In genomic region chr17:89725534-89725933, GRCm38 (mm10) we compare ENCODE assay signal across 17 mouse cellular contexts.
DNase-seq lines count a peak whose midpoint lies in the region; ATAC-seq and TF ChIP-seq lines count a peak whose summit lies in the region.
"Had no signal": no experiment of that assay in that cellular context is flagged by ENCODE, and none has a peak within 500 bp of the region (broad histone marks: within the 10 kb centered on the region; RNA-seq: fewer than 3 reads in every experiment).

No protein-coding gene starts in this region.

- no peak for ATAC-seq in intestine, postnatal 0 days
- ATAC-seq in intestine, embryonic 15.5 days = no peak
- ATAC-seq in lung, embryonic 14.5 days (ENCODE audit: insufficient read depth) = no peak
- peak; percentile 68; the same call in 1 of the 2 replicates for ATAC-seq in megakaryocyte-erythroid progenitor cell, adult 5-6 weeks (replicated peaks; ENCODE audit: low FRiP score, low TSS enrichment, poor library complexity, severe bottlenecking)

- no peak overlapping the region for H3K4me2 ChIP-seq in intestine, postnatal 0 days (replicated peaks; ENCODE audit: low read depth)
- H3K4me2 ChIP-seq in intestine, embryonic 15.5 days (replicated peaks) = no peak overlapping the region
- no peak overlapping the region for H3K4me2 ChIP-seq in lung, embryonic 14.5 days
- H3K4me2 ChIP-seq: hindbrain, embryonic 14.5 days; liver, embryonic 13.5 days; midbrain, embryonic 12.5 days had no signal

- DNase-seq in embryo, embryonic 10 days (ENCODE audit: low spot score) = peak; percentile 8
- no peak for DNase-seq in embryo, embryonic 9.5 days (ENCODE audit: extremely low spot score)
- peak; percentile 32 for DNase-seq in lung, embryonic 14.5 days
- DNase-seq in lung, adult 2 months = no peak
- no peak for DNase-seq in frontal cortex, postnatal 36 days (ENCODE audit: low spot score in 2 of 2)
- DNase-seq: cerebellum, adult 11-12 months; gastrocnemius, postnatal 10 days; kidney, adult 2 months; kidney, postnatal 4 days; liver, embryonic 13.5 days; right cerebral cortex, postnatal 4 days; thymus, postnatal 36 days had no signal

- H3K4me3 ChIP-seq in intestine, postnatal 0 days (ENCODE audit: low read depth, low read length) = no peak overlapping the region
- no peak overlapping the region for H3K4me3 ChIP-seq in intestine, embryonic 15.5 days (replicated peaks)
- no peak overlapping the region for H3K4me3 ChIP-seq in lung, embryonic 14.5 days (ENCODE audit: low read depth, low read length)
- H3K4me3 ChIP-seq in lung, adult 2 months (replicated peaks; ENCODE audit: extremely low read depth, low read depth, low read length) = no peak overlapping the region
- H3K4me3 ChIP-seq: liver, embryonic 13.5 days; midbrain, embryonic 12.5 days had no signal

- 59% methylated on average over 3 of the region's 3 CpGs for WGBS in intestine, postnatal 0 days
- 62% methylated on average over 3 of the region's 3 CpGs for WGBS in intestine, embryonic 15.5 days
- WGBS in lung, embryonic 14.5 days = 55% methylated on average over 3 of the region's 3 CpGs
- 60% methylated on average over 3 of the region's 3 CpGs for WGBS in lung, adult 2 months

- H3K27ac ChIP-seq in intestine, postnatal 0 days (ENCODE audit: low read depth, low read length) = no peak overlapping the region
- no peak overlapping the region for H3K27ac ChIP-seq in intestine, embryonic 15.5 days
- H3K27ac ChIP-seq in lung, embryonic 14.5 days (ENCODE audit: low read depth) = no peak overlapping the region
- H3K27ac ChIP-seq: hindbrain, embryonic 14.5 days; liver, embryonic 13.5 days; midbrain, embryonic 12.5 days had no signal

- H3K4me1 ChIP-seq in intestine, postnatal 0 days (replicated peaks; ENCODE audit: control insufficient read depth, insufficient read depth, low read length) = no peaks in the 10 kb centered on the region
- H3K4me1 ChIP-seq in intestine, embryonic 15.5 days (replicated peaks) = no peaks in the 10 kb centered on the region
- H3K4me1 ChIP-seq in lung, embryonic 14.5 days (ENCODE audit: insufficient read depth) = no peaks in the 10 kb centered on the region
- no peaks in the 10 kb centered on the region for H3K4me1 ChIP-seq in lung, adult 2 months (ENCODE audit: control insufficient read depth, insufficient read depth, low read length)
- H3K4me1 ChIP-seq: liver, embryonic 13.5 days; midbrain, embryonic 12.5 days had no signal

- H3K9me3 ChIP-seq in intestine, postnatal 0 days (ENCODE audit: control insufficient read depth) = no peaks in the 10 kb centered on the region
- H3K9me3 ChIP-seq in intestine, embryonic 15.5 days = no peaks in the 10 kb centered on the region
- no peaks in the 10 kb centered on the region for H3K9me3 ChIP-seq in lung, embryonic 14.5 days (ENCODE audit: low read depth, low read length)
- H3K9me3 ChIP-seq: liver, embryonic 13.5 days; midbrain, embryonic 12.5 days had no signal

- peak; percentile 35 for TF ChIP-seq CTCF in intestine, postnatal 0 days (IDR thresholded peaks at IDR 0.05; ENCODE audit: low read depth)
- peak; percentile 37; the same call in 1 of the 2 replicates for TF ChIP-seq CTCF in lung, embryonic 14.5 days (IDR thresholded peaks at IDR 0.05; ENCODE audit: low read depth)
- TF ChIP-seq CTCF in lung, adult 2 months (IDR thresholded peaks at IDR 0.05; ENCODE audit: insufficient read depth, low read length) = no peak

- no peak for TF ChIP-seq POLR2A in lung, adult 2 months (IDR thresholded peaks at IDR 0.05; ENCODE audit: borderline replicate concordance, extremely low read depth, low read depth, low read length)

- H3K27me3 ChIP-seq in intestine, postnatal 0 days (replicated peaks; ENCODE audit: control insufficient read depth, insufficient read depth, low read length) = no peaks in the 10 kb centered on the region
- H3K27me3 ChIP-seq in intestine, embryonic 15.5 days (replicated peaks) = no peaks in the 10 kb centered on the region
- H3K27me3 ChIP-seq in lung, embryonic 14.5 days (ENCODE audit: insufficient read depth, low read length) = no peaks in the 10 kb centered on the region
- H3K27me3 ChIP-seq: liver, embryonic 13.5 days; midbrain, embryonic 12.5 days had no signal

- H3K9ac ChIP-seq in intestine, postnatal 0 days (ENCODE audit: low read depth, low read length) = no peak overlapping the region
- H3K9ac ChIP-seq in intestine, embryonic 15.5 days = no peak overlapping the region
- H3K9ac ChIP-seq in lung, embryonic 14.5 days = no peak overlapping the region
- H3K9ac ChIP-seq: hindbrain, embryonic 14.5 days; liver, embryonic 13.5 days; midbrain, embryonic 12.5 days had no signal

- no peaks in the 10 kb centered on the region for H3K36me3 ChIP-seq in intestine, postnatal 0 days (ENCODE audit: control insufficient read depth, insufficient read depth)
- H3K36me3 ChIP-seq in intestine, embryonic 15.5 days = no peaks in the 10 kb centered on the region
- H3K36me3 ChIP-seq in lung, embryonic 14.5 days (ENCODE audit: insufficient read depth) = no peaks in the 10 kb centered on the region
- H3K36me3 ChIP-seq: liver, embryonic 13.5 days; midbrain, embryonic 12.5 days had no signal

Comparison
In these comparisons a context has a peak if more than half of its experiments do, and no peak if none do; other contexts are left out.
1. DNase-seq: peak in embryo, embryonic 10 days (single experiment) and lung, embryonic 14.5 days (single experiment); none in embryo, embryonic 9.5 days (single experiment), lung, adult 2 months (single experiment) and frontal cortex, postnatal 36 days (0 of 2).